Mouse (Mus musculus) erythroblast, embryonic 14.5 days (primary cell): ENCODE results near the gene Cdk5rap2. TPM values are rescaled to one million over a fixed set of nuclear protein-coding genes. Genes with fewer than 3 reads are reported as not detected.

Source experiments
- H3K27me3 ChIP-seq: 2 replicates; pipeline ENCODE4 v1.6.1; 2012; ENCODE audit warnings: inconsistent platforms; ENCODE audit not compliant: control insufficient read depth
- H3K36me3 ChIP-seq: 2 replicates; pipeline ENCODE4 v1.6.1; 2012; ENCODE audit warnings: mild to moderate bottlenecking, inconsistent platforms; ENCODE audit not compliant: control insufficient read depth
- H3K4me1 ChIP-seq: 2 replicates; pipeline ENCODE4 v1.6.1; 2012; ENCODE audit warnings: inconsistent platforms; ENCODE audit not compliant: control insufficient read depth
- H3K4me3 ChIP-seq: replicated peaks from 2 replicates; pipeline ENCODE3; 2012; ENCODE audit warnings: moderate library complexity, mild to moderate bottlenecking, inconsistent platforms
- H3K9me3 ChIP-seq: 2 replicates; pipeline ENCODE4 v1.6.1; 2012; ENCODE audit warnings: low read length, inconsistent platforms, mixed read lengths; ENCODE audit not compliant: control insufficient read depth
- GATA1 ChIP-seq: IDR thresholded peaks from 2 replicates; pipeline ENCODE4 v1.6.1; 2012; ENCODE audit warnings: low read length, inconsistent platforms, mixed read lengths
- TAL1 ChIP-seq: IDR thresholded peaks from 3 replicates; pipeline ENCODE4 v1.6.1; 2012; ENCODE audit warnings: low read length, inconsistent platforms, mixed read lengths
- polyA plus RNA-seq: library from polyadenylated mRNA; stranded (reverse); fragments of >175 nt; gene quantifications from 2 replicates; pipeline ENCODE4 v1.2.3, GENCODE M21; 2012

The Cdk5rap2 gene
- polyA plus RNA-seq, 1 experiment = 17.1 TPM

GRCm38 (mm10) chr4:70399476-70399875 is 10.8 kb downstream of the Cdk5rap2 start:
- H3K36me3 ChIP-seq = peaks cover 69% of the 10 kb centered on the region
- H3K9me3 ChIP-seq = no peaks in the 10 kb centered on the region
- H3K4me1 ChIP-seq = no peaks in the 10 kb centered on the region
- no peak overlapping the region for H3K4me3 ChIP-seq
- H3K27me3 ChIP-seq = no peaks in the 10 kb centered on the region
- TF ChIP-seq TAL1 = no peak
- TF ChIP-seq GATA1 = no peak

- H3K27me3 ChIP-seq = no peaks in the 10 kb centered on the region
- H3K36me3 ChIP-seq = peaks cover 68% of the 10 kb centered on the region
- TF ChIP-seq GATA1 (no peak), TAL1 (no peak)
- no peaks in the 10 kb centered on the region for H3K9me3 ChIP-seq
- no peaks in the 10 kb centered on the region for H3K4me1 ChIP-seq
- no peak overlapping the region for H3K4me3 ChIP-seq
Measured at GRCm38 (mm10) chr4:70399074-70399473, 11.2 kb downstream of the Cdk5rap2 start.

- no peaks in the 10 kb centered on the region for H3K4me1 ChIP-seq
- no peaks in the 10 kb centered on the region for H3K27me3 ChIP-seq
- TF ChIP-seq TAL1 = no peak
- H3K9me3 ChIP-seq = no peaks in the 10 kb centered on the region
- peaks cover 62% of the 10 kb centered on the region for H3K36me3 ChIP-seq
- H3K4me3 ChIP-seq = no peak overlapping the region
Measured at GRCm38 (mm10) chr4:70398088-70398487, 12.2 kb downstream of the Cdk5rap2 start.

DNA sequence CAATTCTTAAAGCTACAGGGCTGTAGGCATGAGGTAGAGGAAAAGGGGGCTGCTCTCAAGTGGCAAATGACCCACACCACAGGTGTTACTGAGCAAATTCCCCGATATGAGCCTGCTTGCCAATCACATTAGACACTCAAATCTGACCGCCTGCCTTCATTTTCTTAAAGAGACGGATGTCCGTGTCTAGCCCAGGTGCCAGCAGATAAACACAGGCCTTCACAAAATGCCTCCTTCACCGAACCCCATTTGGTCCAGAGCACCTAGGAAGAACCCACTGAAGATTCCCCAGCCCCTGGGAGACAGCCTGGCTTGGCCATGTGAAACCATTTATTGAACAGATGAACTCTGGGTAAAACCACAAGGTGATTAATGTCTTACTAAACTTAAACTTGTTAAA is 13.5 kb downstream of the Cdk5rap2 start:
- Histone ChIP-seq H3K36me3 (peaks cover 58% of the 10 kb centered on the region), H3K4me3 (no peak overlapping the region), H3K27me3 (no peaks in the 10 kb centered on the region), H3K4me1 (no peaks in the 10 kb centered on the region), H3K9me3 (no peaks in the 10 kb centered on the region)
- TF ChIP-seq TAL1 (no peak), GATA1 (no peak)

GRCm38 (mm10) chr4:70394736-70395135 is 15.5 kb downstream of the Cdk5rap2 start:
- Histone ChIP-seq H3K9me3 (no peaks in the 10 kb centered on the region), H3K36me3 (peaks cover 42% of the 10 kb centered on the region), H3K27me3 (no peaks in the 10 kb centered on the region), H3K4me3 (no peak overlapping the region), H3K4me1 (no peaks in the 10 kb centered on the region)
- TF ChIP-seq GATA1 = no peak
- TF ChIP-seq TAL1 = no peak

- H3K9me3 ChIP-seq = no peaks in the 10 kb centered on the region
- peaks cover 25% of the 10 kb centered on the region for H3K36me3 ChIP-seq
- H3K4me1 ChIP-seq = no peaks in the 10 kb centered on the region
- H3K27me3 ChIP-seq = no peaks in the 10 kb centered on the region
- TF ChIP-seq TAL1 (no peak), GATA1 (no peak)
- H3K4me3 ChIP-seq = no peak overlapping the region
Measured at GRCm38 (mm10) chr4:70391760-70392372, 18.4 kb downstream of the Cdk5rap2 start.

DNA sequence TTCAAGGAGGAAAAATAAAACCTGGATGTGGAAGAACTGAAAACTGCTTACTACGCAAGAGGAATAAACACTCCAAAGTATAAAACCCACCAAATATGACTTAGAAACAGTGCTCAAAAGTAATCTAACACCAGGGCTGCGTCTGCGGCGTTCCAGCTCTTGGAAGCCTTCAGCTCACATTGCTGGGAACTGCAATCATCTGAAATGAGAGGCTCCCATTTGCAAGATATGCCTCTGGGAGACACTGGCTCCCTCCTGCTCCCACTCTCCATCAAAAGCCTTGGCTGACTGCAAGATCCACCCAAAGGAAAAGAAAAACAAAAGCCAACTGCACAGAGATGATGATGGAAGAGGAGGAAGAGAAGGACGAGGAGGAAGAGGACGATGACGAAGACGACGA is 19.2 kb downstream of the Cdk5rap2 start:
- Histone ChIP-seq H3K4me3 (no peak overlapping the region), H3K27me3 (no peaks in the 10 kb centered on the region), H3K9me3 (no peaks in the 10 kb centered on the region), H3K36me3 (peaks cover 19% of the 10 kb centered on the region), H3K4me1 (no peaks in the 10 kb centered on the region)
- no peak for TF ChIP-seq GATA1
- no peak for TF ChIP-seq TAL1

DNA sequence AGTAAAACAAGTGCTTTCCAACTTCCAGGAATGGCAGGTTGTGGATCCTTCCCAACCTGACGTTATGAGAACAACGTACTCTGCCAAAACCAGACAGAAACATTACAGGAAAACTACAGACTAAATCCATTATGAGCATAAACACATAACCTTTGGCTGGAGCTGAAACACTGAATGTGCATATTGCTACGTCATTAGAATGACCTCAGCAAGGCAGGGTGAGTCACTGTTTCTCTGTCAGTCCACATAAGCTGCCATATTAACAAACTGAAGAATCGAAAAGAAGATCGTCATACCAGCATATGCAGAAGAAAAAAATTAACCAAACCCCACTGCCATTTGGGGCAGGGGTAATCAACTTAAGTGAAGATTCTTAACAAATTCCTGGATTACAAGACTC is 24.0 kb downstream of the Cdk5rap2 start:
- no peaks in the 10 kb centered on the region for H3K9me3 ChIP-seq
- H3K27me3 ChIP-seq = no peaks in the 10 kb centered on the region
- peaks cover 3% of the 10 kb centered on the region for H3K36me3 ChIP-seq
- H3K4me1 ChIP-seq = no peaks in the 10 kb centered on the region
- no peak for TF ChIP-seq GATA1
- TF ChIP-seq TAL1 = no peak
- H3K4me3 ChIP-seq = no peak overlapping the region

- H3K4me1 ChIP-seq = no peaks in the 10 kb centered on the region
- H3K27me3 ChIP-seq = no peaks in the 10 kb centered on the region
- peaks cover 20% of the 10 kb centered on the region for H3K36me3 ChIP-seq
- H3K4me3 ChIP-seq = no peak overlapping the region
- no peak for TF ChIP-seq GATA1
- TF ChIP-seq TAL1 = no peak
- H3K9me3 ChIP-seq = no peaks in the 10 kb centered on the region
Measured at GRCm38 (mm10) chr4:70377359-70377758, 32.9 kb downstream of the Cdk5rap2 start.
